Mouse (Mus musculus): ENCODE data around the gene Ccser2. TPM values are rescaled to one million over a fixed set of nuclear protein-coding genes. Genes with fewer than 3 reads are reported as not detected.

The Ccser2 gene
- total RNA-seq, 2 experiments from 2014 or later, result 59.4 to 63.7 TPM

- DNase-seq (ENCODE audit: low spot score in 2 of 2), result no peak
These were observed 85.0 kb downstream of the Ccser2 start for GRCm38 (mm10) chr14:36883576-36883975.

GRCm38 (mm10) chr14:36870257-36870656 is 98.3 kb downstream of the Ccser2 start:
- DNase-seq (ENCODE audit: low spot score in 2 of 2), result no peak

- no peak for DNase-seq (ENCODE audit: low spot score in 2 of 2)
These were observed 99.7 kb downstream of the Ccser2 start for GRCm38 (mm10) chr14:36868769-36869362.

- peak in 1 of 2 experiments; percentile 47 for DNase-seq (ENCODE audit: low spot score in 2 of 2)
These were observed 101.4 kb downstream of the Ccser2 start for GRCm38 (mm10) chr14:36866966-36867700.

GRCm38 (mm10) chr14:36863877-36864489 is 104.6 kb downstream of the Ccser2 start:
- peak; percentile 63 to 81 for DNase-seq (ENCODE audit: low spot score in 2 of 2)

- DNase-seq (ENCODE audit: low spot score in 2 of 2), result peak in 1 of 2 experiments; percentile 35
These were observed 106.2 kb downstream of the Ccser2 start for GRCm38 (mm10) chr14:36862387-36862786.

- no peak for DNase-seq (ENCODE audit: low spot score in 2 of 2)
These were observed 109.6 kb downstream of the Ccser2 start for GRCm38 (mm10) chr14:36858932-36859331.

- DNase-seq (ENCODE audit: low spot score in 2 of 2), result no peak
These were observed 115.6 kb downstream of the Ccser2 start for GRCm38 (mm10) chr14:36852972-36853371.

GRCm38 (mm10) chr14:36848860-36849259 is 119.7 kb downstream of the Ccser2 start:
- DNase-seq (ENCODE audit: low spot score in 2 of 2), result no peak

Other genes with a start within 250 kb of the Ccser2 start
- 1 to 10 TPM; 1.3 TPM for gene Rgr, start 80.2 kb upstream of the Ccser2 start, total RNA-seq (2021)
- under 1 TPM in 1 of 2 experiments, not detected in 1; 0.05 TPM for gene Lrit1, start 86.1 kb upstream of the Ccser2 start, total RNA-seq (2021)
- gene Lrit2, start 99.2 kb upstream of the Ccser2 start, total RNA-seq (2021), result not detected
- gene Cdhr1, start 129.6 kb upstream of the Ccser2 start, total RNA-seq (2021), result not detected
- not detected for gene 2610528A11Rik, start 145.2 kb upstream of the Ccser2 start, total RNA-seq (2021)
- gene Ghitm, start 166.5 kb upstream of the Ccser2 start, total RNA-seq (2021), result 100 to 1,000 TPM; 175 to 186 TPM

Measured in gastrocnemius, postnatal 4 days (tissue).